Mouse (Mus musculus) brain, embryonic 18.5 days (tissue): ENCODE data around the gene Zfp667.
"Not testable (repeated sequence)": the region's sequence is repeated elsewhere in the genome, so short reads cannot be mapped to it uniquely, and the experiment has no call there.

ENCODE experiments used
- DNase-seq: peaks from one replicate; pipeline ENCODE4 v3.0.0-alpha.2; 2012; ENCODE audit warnings: low read depth, low spot score

Zfp667 gene

DNA sequence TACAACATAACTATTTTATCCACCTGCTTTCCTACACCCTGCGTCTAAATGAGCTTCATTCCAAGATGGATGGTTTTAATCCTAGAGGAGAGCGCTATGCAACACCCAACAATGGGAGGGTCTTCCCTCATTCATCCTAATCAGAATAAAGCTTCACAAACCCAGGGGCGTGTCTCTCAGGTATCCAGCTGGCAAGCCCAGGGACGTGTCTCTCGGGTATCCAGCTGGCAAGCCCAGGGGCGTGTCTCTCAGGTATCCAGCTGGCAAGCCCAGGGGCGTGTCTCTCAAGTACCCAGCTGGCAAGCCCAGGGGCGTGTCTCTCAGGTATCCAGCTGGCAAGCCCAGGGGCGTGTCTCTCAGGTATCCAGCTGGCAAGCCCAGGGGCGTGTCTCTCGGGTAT lies 14.4 kb downstream of the Zfp667 start:
- DNase-seq: not testable (repeated sequence)

DNA sequence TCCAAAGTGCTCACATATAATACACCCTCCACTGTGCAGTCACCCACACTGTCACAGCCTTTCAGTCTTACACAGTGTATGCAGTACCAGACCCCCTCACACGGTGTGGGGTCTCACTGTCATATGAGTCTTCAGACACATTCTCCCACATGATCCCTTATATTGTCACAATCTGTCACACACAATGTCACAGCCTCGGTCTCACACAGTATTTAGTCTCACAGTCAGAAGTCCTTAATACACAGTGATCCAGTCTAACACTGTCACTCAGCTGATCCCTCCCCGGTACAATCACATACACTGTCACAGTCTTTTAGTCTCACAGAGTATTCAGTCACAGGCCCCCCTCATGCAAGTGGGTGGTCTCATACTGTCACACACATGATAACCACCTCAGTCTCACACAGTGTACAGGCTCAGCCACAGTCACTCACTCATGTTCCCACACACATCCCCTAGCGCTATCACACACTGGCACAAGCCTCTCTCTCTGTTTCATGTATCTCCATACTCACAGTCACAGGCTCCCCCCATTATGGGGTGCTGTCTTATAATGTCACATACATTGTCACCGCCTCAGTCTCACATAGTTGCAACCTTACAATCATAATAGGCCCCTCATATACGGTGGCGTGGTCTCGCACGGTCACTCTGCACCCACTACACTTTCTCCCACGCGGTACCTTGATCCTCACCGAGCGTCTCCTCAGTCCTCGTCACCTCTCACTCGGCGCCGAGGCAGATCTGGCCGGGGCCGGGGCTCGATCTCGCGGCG lies 44.3 kb downstream of the Zfp667 start:
- DNase-seq: no peak

DNA sequence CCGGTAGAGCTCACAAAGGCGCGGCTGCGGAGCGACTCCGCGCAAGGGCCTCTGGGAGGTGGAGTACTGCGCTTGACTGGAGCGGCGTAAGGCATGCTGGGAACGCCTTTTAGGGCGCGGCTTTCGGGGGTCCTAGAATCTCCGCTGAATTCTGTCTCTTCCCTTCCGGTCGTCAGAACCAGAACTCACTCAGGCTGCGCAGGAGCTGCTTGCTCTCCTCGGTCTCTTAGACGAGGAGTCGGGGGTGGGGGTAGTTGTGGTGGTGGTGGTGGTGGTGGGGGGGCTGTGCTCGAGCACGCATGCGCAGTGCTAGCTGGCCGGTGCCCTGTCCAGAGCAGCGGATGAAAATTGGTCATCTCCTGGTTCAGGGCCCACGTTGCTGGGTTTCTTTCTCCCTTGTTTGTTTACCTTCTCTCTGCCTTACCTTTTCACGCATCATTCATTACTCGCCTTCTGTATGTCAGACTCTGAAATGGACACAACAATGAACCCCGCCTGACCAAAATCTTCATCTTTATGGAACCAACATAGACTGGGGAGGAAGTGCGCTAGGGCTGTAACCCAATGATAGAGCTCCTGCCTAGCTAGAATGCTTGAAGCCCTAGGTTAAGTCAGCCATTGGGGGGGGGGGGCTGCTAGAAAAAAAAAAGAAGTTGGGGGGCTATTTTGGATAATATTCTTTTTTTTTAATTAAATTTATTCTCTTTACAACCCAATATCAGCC lies 45.0 kb downstream of the Zfp667 start, which contains the start of gene Zfp583:
TSS of gene Zfp583 (minus strand) at position 53 of the 724 bp plus-strand sequence.
- DNase-seq: peak; percentile 83

DNA sequence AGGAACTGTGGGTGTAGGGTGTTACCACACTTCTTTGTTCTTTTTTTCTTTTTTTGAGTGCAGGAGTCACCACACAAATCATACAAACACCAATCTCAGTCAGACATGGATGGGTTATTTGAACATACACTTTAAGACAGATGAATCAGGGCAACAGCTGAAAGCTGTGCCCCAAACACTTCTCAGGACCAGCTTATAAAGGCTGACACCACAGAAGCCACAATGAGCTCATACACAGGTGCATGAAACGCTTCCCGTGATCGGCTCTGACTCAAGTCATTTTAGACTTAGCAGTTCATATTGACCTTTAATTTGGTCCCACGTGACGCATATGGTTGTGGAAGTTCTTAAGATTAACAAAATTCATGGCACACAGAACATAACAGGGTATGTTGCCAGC lies 53.5 kb downstream of the Zfp667 start:
- DNase-seq: no peak

DNA sequence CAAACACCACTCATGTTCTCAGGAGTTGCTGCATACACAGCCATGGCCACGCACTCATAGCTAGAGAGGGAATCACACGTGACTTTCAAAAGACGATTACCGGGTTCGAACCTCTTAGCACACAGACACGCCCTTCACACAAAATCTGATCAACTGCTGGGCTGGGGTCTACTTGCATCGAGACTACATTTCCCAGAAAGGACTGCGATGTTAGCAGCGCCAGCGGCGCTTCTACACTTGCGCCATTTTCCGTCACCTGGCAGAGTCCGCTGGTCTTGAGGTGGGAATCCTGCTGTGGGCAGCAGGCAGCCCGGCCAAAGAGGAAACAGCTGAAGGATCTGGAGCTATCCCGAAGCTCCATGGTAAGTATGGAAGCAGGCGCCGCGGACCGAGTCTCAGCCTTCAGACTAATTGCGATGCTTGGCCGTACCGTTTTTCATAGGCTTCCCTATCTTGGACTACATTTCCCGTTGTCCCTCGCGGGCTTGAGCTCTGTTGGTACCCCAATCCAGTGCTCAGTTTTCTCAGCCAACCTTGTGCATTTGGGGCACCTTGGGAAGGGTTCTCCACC lies 57.2 kb downstream of the Zfp667 start, which contains the start of gene Gm3854:
TSS of gene Gm3854 (plus strand) at position 259 of the 571 bp plus-strand sequence.
- DNase-seq: peak; percentile 81

DNA sequence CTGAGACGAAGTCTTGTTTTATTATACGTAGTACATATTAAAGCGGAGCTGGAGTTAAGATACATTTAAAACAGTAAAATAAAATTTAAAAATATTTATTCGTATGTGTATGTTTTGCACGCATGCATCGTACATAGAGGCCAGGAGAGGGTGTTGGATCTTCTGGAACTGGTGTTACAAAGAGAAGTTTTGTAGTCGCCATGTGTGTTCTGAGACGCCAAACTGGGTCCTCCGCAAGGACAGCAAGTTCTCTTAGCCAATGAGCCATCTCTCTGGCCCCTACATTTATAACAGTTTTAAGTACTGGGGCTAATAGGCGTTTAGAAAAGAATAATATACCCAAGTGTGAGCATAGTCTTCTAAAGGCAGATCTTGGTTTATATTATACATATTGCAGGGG lies 57.7 kb downstream of the Zfp667 start:
- DNase-seq: no peak
